Mouse (Mus musculus) lung, postnatal 25 days (tissue): ENCODE data around the gene Tomm40l.

ENCODE experiments used
- DNase-seq: peaks from one replicate; pipeline ENCODE4 v3.0.0; 2022; ENCODE audit warnings: low spot score

Tomm40l gene

DNA sequence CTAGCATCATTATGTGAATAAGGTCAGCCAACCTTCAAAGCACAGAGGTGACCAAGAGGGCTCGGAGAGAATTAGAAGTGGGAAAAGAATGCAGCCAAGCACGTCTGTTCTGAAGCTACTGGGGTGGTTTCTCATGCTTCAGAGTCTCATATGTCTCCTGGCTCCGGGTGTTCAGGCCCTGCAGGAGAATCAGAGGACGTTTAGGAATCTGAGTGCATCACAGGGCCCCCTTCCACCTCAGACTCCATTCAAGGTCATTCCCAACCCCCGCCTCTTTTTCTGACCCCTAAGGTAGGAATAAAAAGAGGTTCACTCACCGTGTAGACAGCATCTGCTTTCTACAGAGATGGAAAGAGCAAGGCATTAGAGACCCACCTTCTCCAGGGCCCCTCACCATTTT, 7.4 kb upstream of the Tomm40l start:
- DNase-seq = no peak

DNA sequence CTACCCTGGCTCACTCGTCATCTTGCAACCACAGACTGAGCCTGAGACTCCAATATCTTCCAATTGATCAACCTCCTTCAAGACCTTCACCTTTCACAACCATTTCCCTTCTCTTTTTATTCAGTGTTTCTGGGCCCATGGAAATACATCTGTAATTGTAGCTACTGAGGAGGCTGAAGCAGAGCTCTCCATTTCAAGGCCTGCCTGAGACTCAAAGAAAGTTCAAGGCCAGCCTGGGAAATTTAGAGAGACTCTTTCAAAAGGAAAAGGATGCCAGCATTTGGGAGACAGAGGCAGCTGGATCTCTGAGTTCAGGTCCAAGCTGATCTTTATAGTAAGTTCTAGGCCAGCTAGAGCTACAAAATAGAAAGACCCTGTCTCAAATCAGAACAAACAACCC, 5.6 kb upstream of the Tomm40l start:
- no peak for DNase-seq

DNA sequence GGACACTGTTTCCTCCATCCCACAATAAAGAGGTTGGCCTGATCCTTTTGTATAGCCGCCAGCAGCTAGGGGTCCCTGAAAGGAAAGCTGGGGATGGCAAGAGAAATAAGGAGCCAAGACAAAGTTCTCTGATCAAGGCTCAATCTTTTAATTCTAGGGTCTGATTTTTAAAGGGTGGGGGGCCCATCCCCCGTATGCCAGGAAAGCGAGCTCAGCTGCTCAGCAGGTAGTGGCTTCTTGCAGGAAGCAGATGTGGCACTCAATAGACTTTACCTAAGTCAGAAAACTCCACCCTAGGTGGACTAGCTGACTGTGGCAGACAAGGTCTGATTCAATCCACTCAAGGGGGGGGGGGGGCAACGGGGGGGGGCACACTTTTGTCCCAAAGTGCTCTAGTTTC, 4.5 kb upstream of the Tomm40l start:
- no peak for DNase-seq

DNA sequence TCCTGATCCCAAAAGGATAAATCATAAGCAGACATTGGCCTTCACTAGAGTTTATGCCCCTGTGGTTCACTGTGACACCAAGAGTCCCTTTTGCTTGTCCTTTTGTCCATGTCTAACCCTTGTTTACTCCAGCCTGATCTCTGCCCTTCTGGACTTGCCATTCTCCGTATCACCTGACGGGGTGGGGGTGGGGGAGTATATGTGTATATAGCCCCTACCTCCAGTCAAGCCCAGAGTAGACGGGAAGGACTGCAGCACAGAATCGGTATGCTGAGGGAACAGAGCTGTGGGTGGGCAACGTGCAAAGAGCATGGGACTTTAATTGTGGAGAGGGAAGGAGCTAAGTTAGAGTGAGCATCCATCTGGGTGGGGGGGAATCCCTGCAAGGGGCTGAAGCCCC, 2.5 kb upstream of the Tomm40l start, which contains the start of gene Apoa2:
Gene Apoa2 (plus strand): TSS at position 198 of the 400 bp plus-strand sequence.
- no peak for DNase-seq

DNA sequence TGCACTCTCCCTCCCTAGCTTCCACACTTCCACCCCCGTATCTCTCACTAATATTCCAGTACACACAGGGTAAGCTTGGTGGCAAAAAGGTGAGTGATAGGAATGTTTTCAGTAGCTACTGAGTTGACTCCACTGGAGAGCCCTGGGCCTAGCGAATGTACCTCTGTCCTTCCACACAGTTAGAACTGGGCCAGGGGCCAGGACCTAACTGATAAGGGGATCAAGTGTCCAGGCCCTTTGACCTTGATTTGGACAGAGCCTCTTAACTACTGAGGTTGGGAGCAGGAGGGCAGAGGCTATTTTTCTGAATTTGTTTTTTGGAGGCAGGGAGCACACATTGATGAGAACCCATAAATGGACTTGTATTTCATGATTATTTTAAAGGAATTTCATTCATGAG, 1.5 kb upstream of the Tomm40l start:
- DNase-seq = peak; percentile 52

DNA sequence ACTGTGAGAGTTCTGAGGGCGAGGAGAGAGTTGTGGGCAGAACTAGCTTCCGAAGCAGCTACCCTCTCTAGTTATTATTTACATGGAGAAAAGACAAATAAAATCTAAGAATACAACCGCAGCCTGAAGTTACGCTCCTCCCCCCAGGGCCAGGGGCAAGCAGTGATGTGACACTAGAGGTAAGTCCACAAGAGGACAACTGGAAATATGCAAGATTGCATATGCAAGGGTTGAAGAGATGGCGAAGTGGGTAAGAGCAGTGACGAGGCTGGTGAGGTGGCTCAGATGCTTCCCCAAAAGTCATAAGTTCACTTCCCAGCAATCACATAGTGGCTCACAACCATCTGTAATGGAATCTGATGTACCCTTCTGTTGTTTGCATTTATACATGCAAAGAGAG, 854 bp upstream of the Tomm40l start:
- no peak for DNase-seq

DNA sequence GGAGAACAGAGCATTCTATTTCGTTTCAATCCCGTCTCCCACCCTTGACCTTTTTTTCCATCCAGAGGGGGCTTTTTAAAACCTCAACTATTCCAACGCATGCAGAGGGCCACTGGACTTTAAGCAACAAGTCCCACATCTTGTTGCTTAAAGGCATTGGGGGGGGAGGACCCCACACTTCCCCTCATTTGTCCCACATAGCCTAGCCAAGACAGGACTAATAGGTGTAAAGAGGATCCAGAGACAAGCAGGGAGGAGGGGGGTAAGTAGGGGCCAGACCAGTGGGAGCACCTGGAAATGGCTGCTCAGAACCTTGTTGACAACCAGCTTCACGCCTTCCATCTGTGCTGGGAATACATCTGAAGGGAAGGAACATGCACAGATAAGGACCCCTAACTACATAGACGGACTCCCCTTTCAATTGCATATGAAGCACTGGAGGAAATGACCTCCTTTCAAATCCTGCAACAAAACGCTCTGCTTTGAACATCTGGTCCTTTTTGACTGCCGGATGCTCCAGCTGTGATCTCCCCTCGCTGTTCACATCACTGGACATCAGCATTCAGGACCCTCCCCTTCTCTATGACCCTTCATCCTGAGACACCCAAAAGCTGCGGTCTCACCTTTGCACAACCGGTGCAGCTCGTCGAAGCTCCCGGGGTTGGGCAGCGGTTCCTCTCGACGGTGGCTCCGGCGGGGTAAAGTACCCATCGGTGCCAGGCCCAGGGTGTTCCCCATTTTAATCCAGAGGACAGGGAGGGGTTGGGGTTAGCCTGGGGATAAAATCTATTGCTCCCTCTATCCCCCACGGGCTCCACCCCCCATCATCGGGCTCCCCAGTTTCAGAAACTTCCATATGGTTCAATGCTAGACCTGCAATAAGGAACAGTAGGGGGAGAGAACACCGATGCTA, 777 bp downstream of the Tomm40l start:
- no peak for DNase-seq

DNA sequence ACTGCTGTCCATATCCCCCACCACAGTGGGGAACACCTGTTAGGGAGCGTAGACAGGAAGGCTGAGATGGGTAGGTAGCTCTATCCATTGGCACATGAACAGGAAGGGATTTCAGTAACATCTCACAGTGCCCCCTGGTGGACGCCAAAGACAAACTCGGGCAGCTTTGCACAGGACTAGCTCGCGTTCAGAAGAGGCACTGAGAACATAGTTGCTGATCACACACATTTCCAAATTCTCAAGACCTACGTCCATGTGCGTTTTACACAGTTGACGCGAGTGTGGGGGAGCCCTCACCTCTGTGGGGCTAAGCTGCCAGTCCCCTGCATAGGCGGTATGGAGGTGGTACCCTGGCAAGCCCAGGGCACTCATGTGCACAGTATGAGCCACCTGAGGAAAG, 1.4 kb downstream of the Tomm40l start:
- peak; percentile 87 for DNase-seq

DNA sequence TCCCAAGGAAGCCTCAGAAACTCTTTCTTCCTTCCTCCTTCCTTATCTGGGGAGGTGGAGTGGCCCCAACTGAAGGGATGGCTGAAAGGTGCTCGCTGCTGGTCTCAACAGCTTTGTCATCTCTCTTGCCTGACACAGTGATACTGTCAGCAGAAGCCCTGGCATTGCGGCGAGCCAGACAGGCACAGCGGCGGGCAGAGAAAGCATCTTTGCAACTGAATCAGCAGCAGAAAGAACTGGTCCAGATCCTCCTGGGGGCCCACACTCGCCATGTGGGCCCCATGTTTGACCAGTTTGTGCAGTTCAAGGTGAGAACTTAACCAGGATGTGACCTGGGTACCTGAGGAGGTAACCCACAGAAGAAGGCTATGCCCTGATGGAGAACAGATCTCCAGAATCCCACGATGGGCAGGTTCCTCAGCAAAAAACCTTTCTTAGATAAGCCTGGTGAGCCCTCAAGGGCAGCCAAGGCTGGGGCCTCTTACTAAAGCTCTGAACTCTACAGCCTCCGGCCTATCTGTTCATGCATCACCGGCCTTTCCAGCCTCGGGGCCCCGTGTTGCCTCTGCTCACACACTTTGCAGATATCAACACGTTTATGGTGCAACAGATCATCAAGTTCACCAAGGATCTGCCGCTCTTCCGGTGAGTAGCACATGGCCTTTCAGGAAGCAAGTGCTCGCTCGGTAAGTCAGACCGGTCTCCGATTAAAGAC, 5.9 kb downstream of the Tomm40l start:
- no peak for DNase-seq

DNA sequence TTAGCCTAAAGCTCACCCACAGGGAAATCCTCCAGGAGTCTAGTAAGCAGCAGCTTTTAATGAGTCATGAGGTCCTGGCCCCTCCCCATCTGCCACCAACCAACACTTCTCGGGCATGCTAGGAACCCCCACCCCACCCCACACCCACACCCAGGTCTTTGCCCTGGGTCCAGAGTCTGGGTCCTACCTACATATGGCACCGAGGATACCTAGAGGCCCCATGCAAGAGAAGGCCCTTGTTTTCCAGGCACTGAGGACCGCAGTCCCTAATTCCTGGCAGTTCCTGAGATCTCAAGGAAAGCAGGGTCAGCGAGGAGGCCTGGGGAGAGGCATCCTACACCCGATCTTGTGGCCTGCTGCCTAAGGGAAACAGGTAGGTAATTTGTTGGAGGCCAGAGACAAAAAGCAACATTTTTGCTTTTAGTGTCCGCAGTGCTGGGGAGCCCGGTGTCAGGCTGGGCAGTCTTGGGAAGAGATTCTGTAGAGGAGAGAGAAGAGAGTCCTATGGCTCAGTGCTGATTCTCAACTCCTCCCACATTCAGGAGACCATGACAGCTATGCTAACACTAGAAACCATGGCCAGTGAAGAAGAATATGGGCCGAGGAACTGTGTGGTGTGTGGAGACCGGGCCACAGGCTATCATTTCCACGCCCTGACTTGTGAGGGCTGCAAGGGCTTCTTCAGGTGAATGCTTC, 8.4 kb downstream of the Tomm40l start, which contains the start of gene Nr1i3:
Gene Nr1i3 (plus strand): TSS at position 170 of the 696 bp plus-strand sequence.
- DNase-seq = no peak

DNA sequence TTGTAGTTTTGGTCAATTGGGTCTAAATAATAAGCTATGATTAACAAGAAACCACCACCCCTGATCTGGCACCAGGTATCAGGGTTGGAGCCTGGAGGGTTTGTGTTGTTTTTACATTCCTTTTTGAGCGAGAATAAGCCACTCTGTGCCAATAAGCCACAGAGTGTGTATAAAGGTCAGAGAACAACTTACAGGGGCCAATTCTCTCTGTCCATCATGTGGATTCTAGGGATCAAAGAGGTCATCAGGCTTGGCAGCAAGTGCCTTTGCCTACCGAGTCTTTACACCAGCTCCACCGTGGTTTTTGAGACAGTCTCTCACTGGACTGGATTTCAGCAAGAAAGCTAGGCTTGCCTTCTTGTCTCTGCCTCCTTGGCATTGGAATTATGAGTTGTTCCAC, 9.5 kb downstream of the Tomm40l start:
- DNase-seq = no peak

DNA sequence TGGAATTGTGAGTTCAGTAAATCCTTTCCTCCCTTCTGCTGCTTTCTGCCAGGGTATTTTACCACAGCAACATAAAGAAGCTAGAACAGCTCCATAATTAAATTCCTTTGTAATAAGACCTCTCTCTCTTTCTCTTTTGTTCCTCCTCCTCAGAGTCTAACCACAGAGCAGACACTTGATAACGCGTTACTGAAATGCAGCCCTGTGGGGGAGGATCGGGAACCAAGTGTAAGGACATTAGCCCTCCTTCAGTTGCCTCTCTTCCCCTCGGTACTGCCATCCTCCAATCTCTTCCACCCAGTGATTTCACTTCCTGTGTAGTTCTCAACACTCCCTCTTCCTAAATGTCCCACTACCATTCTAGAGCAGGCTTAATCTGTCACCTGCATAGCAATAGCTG, 12.9 kb downstream of the Tomm40l start:
- DNase-seq = no peak

DNA sequence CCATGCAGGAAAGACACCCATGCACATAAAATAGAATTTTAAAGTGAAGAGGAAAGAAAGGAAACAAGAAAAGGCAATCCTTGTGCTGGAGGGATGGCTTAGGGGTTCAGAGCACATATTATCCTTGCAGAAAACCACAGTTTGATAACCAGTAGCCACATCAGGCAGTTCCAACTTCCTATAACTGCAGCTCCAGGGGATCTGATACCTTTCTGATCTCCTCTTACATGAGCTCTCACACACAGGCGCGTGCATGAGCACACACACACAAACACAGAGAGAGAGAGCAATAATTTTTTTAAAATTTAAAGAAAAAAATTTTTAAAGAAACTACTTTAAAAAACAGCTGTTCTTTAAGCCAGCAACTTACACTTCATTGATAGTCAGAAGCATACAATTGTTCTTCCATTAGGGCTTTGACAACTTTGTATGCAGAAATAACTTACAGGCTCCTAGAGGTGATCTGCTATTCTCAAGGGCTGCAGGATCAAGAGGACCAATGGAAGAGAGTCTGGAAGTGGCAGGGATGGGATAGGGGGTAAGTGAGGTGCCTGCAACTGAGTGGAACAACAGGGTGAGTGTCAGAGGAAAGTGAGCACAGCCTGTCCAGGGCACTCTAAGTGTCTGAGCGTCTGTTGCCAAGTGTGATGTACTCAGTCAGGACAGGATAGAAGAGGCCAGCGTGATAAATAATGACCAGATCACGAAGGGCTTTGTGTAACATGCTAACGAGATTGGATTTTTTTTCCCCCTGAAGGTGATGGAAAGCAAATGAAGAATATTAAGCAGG, 16.4 kb downstream of the Tomm40l start:
- no peak for DNase-seq

DNA sequence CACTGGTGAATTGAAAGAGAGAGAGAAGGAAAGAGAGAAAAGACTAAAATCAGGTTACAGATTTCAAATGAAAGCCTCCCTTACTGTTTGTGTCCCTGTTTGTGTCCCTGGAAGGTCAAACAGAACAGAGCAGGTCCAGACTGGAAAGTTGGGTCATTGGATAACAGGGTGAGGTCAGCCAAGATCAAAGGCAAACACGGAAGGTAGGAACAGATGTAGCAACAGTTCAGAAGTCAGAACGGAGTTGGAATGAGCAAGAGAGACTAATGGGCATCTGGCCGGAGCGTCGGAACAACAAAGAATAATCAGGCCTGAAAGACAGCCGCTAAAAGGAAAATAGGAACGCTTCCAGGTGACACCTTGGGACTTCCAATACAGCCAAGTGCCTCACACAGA, 18.1 kb downstream of the Tomm40l start:
- DNase-seq = no peak

DNA sequence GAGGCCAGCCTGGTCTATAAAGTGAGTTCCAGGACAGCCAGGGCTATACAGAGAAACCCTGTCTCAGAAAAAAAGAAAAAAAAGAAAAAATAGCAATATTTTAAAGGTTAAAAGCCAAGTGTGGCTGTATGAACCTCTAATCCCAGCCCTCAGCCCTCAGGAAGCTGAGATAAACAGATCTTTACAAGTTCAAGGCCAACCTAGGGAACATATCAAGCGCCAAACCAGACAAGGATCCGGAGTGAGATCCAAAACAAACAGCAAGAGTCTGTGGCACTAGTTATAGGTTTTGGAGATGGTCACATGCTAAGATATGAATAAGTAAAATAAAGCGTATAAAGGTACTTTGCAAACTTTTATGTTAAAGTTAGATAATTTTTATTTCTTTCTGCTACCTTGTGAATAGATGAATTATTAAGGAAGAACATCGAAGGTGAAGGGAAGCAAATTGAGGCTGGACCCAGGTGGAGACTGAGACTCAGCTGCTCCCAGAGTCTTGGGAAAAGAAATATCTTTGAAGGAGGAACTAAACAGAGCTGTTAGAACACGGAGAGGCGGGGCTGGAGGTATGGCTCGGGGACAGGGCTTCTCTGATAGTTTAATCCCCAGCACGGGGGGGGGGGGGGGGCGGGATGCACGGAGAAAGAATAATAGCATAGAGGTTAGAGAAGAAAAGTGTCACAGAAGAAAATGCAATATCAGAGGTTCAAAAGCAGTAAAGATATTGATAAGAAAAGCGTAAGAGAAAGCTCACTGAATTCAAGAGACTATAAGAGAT, 18.7 kb downstream of the Tomm40l start:
- DNase-seq = no peak

DNA sequence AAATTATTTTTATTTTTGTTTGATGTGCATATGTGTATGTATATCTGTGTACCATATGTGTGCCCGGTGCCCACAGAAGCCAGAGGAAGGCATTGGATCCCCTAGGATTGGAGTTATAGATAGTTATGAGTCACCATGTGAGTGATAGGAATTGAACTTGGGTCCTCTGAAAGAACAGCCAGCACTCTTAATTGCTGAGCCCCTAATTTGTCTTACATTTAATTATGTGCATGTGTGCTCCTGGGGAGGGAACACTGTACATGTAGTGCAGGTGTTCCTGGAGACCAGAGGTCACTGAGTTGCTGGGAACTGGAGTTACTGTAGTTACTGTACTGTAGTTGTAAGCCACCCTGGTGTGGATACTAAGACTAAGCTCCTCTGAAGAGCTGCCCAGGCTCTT, 21.5 kb downstream of the Tomm40l start:
- no peak for DNase-seq

DNA sequence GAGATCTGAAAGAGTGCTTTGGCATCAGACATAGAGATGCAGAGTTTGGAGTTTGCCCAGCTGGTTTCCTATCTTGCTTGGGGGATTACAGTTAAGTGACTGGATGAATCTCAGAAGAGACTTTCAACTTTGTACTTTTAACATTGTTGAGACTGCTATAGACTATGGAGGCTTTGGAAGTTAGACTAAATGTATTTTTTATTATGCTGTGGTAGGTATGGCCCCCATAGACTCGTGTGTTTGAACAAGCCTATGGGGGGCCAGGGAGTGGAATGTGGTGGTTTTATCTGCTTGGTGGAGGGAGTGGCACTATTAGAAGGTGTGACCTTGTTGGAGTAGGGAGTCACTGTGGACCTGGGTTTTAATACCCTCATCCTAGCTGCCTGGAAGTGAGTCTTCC, 22.8 kb downstream of the Tomm40l start:
- DNase-seq = no peak

DNA sequence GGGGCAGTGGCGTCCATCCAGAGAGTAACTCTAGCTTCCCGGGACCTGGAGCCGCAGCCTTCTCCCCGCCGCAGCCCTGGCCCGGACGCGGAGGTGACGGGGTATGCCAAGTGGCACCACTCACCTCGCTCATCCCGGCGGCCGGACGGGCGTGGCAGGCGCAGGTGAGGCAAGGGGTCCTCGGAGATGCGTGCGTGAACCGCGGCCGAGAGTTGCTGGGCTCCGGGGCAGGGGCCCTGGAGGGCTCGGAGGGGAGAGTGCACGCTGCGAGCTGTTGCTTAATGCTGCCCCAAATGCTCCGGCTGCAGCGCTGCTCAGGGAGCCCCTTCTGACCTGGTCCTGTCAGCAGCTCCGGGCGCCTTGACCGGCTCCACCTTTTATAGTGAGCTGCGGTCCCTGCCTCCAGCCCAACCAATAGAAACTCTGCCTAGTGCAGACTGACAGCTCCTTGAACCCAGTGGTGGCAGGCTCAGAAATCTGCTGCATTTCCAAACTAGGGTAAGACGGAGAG, 26.4 kb downstream of the Tomm40l start, which contains the start of gene Pcp4l1:
Gene Pcp4l1 (minus strand): TSS at position 382 of the 511 bp plus-strand sequence.
- peak; percentile 68 for DNase-seq

DNA sequence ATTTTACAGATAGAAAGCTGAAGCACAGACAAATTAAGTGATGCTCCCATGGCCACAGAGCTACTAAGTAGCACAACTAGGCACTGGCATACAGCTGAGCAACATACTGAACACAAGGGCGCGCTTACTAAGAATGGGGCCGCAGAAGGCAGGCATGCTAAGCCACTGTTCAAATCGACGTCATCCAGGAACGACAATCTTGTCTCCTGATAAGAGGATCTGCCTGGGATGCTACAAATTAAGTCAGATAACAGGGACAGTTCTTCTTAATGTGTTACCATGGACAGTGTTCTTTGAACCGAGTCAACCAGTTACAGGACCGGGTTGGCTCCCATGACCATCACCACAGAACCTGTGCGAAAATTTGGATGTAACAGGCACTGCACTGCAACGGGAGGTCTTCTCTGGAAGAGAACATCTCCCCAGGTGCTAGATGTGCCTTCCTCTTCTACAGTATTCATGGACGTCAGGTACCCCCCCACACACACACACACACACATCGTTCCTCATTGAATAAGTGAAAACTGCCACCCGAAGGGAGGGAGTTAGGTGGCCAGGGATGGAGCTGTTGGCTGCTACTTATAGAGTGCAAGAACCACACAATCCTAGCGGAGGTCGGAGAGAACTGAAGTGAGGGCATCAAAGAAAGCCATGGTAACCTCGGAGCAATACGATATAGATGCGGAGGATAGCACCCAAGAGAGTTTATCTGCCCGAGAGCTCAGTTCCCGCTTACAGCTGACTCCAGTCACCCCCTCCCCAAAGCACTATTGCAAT, 27.1 kb downstream of the Tomm40l start:
- DNase-seq = no peak
